Mouse (Mus musculus) stomach, embryonic 14.5 days (tissue): ENCODE data around the gene Sucnr1. TPM values are rescaled to one million over a fixed set of nuclear protein-coding genes. Genes with fewer than 3 reads are reported as not detected.

Source experiments
- ATAC-seq: fragments of 200-750 bp; cut with Nextera tagmentation; 2 replicates; pipeline ENCODE4 v1.8.0; 2017; ENCODE audit warnings: low read depth, moderate TSS enrichment; ENCODE audit not compliant: insufficient number of reproducible peaks, insufficient read depth, low FRiP score
- H3K27ac ChIP-seq: fragments of 300-500 bp; sonication (generic); 2 replicates; pipeline ENCODE4 v1.5.1; 2014; ENCODE audit warnings: mild to moderate bottlenecking, low read length, moderate library complexity, mixed read lengths
- H3K27me3 ChIP-seq: fragments of 300-500 bp; sonication (generic); 2 replicates; pipeline ENCODE4 v1.6.1; 2014; ENCODE audit warnings: low read length, control low read depth, mixed read lengths; ENCODE audit not compliant: control insufficient read depth, insufficient read depth
- H3K36me3 ChIP-seq: fragments of 300-500 bp; sonication (generic); 2 replicates; pipeline ENCODE4 v1.6.1; 2014; ENCODE audit warnings: mild to moderate bottlenecking, control low read depth, low read length, moderate library complexity, mixed read lengths; ENCODE audit not compliant: control insufficient read depth, insufficient read depth
- H3K4me1 ChIP-seq: fragments of 300-500 bp; sonication (generic); 2 replicates; pipeline ENCODE4 v1.6.1; 2014; ENCODE audit warnings: low read length, control low read depth, mixed read lengths; ENCODE audit not compliant: control insufficient read depth, insufficient read depth
- H3K4me2 ChIP-seq: fragments of 300-500 bp; sonication (generic); replicated peaks from 2 replicates; pipeline ENCODE4 v1.6.1; 2014; ENCODE audit warnings: low read depth, low read length, control low read depth
- H3K4me3 ChIP-seq: fragments of 300-500 bp; sonication (generic); 2 replicates; pipeline ENCODE4 v1.5.1; 2014; ENCODE audit warnings: low read depth, low read length, control low read depth
- H3K9ac ChIP-seq: fragments of 300-500 bp; sonication (generic); replicated peaks from 2 replicates; pipeline ENCODE4 v1.6.1; 2014; ENCODE audit warnings: low read depth, mild to moderate bottlenecking, control low read depth, low read length, moderate library complexity, mixed read lengths
- H3K9me3 ChIP-seq: fragments of 300-500 bp; sonication (generic); 2 replicates; pipeline ENCODE4 v1.6.1; 2016; ENCODE audit warnings: low read depth, low read length, control low read depth; ENCODE audit not compliant: control insufficient read depth
- WGBS: fragments of 180-500 bp; shearing (Covaris S2); extraction: QIAGEN DNeasy Blood & Tissue Kit; methylation state at CpG from one replicate; pipeline ENCODE4 v1.1.7; 2014; 5-methylcytosine and 5-hydroxymethylcytosine counted together
- polyA plus RNA-seq: library from polyadenylated mRNA; unstranded; fragments of >200 nt; fragmentation: Nextera tagmentation; extraction: Ambion mirVana; gene quantifications from 2 replicates; pipeline ENCODE4 v1.2.1, GENCODE M21; 2014

The Sucnr1 gene
- polyA plus RNA-seq, 1 experiment from 2014 or later, result not detected

GRCm38 (mm10) chr3:60123859-60124794 lies 42.5 kb downstream of the Sucnr1 start:
- 32% methylated on average over 9 of the region's 9 CpGs for WGBS
- H3K4me2 ChIP-seq, result no peak overlapping the region
- no peak for ATAC-seq

GRCm38 (mm10) chr3:60126564-60126963 lies 44.9 kb downstream of the Sucnr1 start:
- H3K27me3 ChIP-seq, result no peaks in the 10 kb centered on the region
- H3K4me3 ChIP-seq, result no peak overlapping the region
- 0 out of 2 replicates have a peak, but pooled peaks cover 3% of the 10 kb centered on the region for H3K4me1 ChIP-seq
- no peaks in the 10 kb centered on the region for H3K9me3 ChIP-seq
- 81% methylated on average over 2 of the region's 2 CpGs for WGBS
- no peak overlapping the region for H3K4me2 ChIP-seq
- no peak for ATAC-seq
- H3K27ac ChIP-seq, result no peak overlapping the region
- no peak overlapping the region for H3K9ac ChIP-seq
- no peaks in the 10 kb centered on the region for H3K36me3 ChIP-seq

More at GRCm38 (mm10) chr3:60123859-60124794, 42.5 kb downstream of the Sucnr1 start:
- H3K27me3 ChIP-seq, result no peaks in the 10 kb centered on the region
- H3K36me3 ChIP-seq, result no peaks in the 10 kb centered on the region
- 0 out of 2 replicates have a peak, but pooled peaks cover 3% of the 10 kb centered on the region for H3K4me1 ChIP-seq
- no peak overlapping the region for H3K4me3 ChIP-seq
- H3K9ac ChIP-seq, result no peak overlapping the region
- H3K27ac ChIP-seq, result no peak overlapping the region
- no peaks in the 10 kb centered on the region for H3K9me3 ChIP-seq

- Histone ChIP-seq H3K4me1 (0 out of 2 replicates have a peak, but pooled peaks cover 3% of the 10 kb centered on the region), H3K27me3 (no peaks in the 10 kb centered on the region), H3K4me2 (no peak overlapping the region), H3K9me3 (no peaks in the 10 kb centered on the region), H3K36me3 (no peaks in the 10 kb centered on the region), H3K4me3 (no peak overlapping the region), H3K27ac (no peak overlapping the region), H3K9ac (no peak overlapping the region)
- no peak for ATAC-seq
- WGBS, result 71% methylated on average over 2 of the region's 2 CpGs
Measured at GRCm38 (mm10) chr3:60128282-60128681, 46.6 kb downstream of the Sucnr1 start.

- Histone ChIP-seq H3K9ac (no peak overlapping the region), H3K4me2 (no peak overlapping the region), H3K36me3 (no peaks in the 10 kb centered on the region), H3K4me3 (no peak overlapping the region), H3K4me1 (no peaks in the 10 kb centered on the region), H3K9me3 (no peaks in the 10 kb centered on the region), H3K27ac (no peak overlapping the region), H3K27me3 (no peaks in the 10 kb centered on the region)
- no peak for ATAC-seq
- 58% methylated on average over 2 of the region's 2 CpGs for WGBS
Measured at GRCm38 (mm10) chr3:60135801-60136200, 54.1 kb downstream of the Sucnr1 start.

Other genes starting within 250 kb of the Sucnr1 start
- gene Gm8298, start 220.8 kb upstream of the Sucnr1 start, polyA plus RNA-seq, result not detected in 2 replicates
- not detected in 2 replicates for gene C130079G13Rik, start 156.7 kb upstream of the Sucnr1 start, polyA plus RNA-seq
- gene Aadacl2, start 75.1 kb upstream of the Sucnr1 start, polyA plus RNA-seq, result not detected in 2 replicates
- gene Aadac, start 56.2 kb upstream of the Sucnr1 start, polyA plus RNA-seq, result 0.90 TPM in 1 of 2 replicates, not detected in the other